Mouse (Mus musculus) stomach, postnatal 0 days (tissue): ENCODE measurements at regions not wholly inside any gene's neighbourhood (a gene's known extent, or its start where the extent isn't known, plus 50 kb on each side); places are given as distances from the start of the nearest gene placed in this dataset.

Experiments used
- CTCF ChIP-seq: IDR thresholded peaks from 2 replicates; pipeline ENCODE4 v1.5.1; 2016; ENCODE audit warnings: antibody characterized with exemption, low read depth, mild to moderate bottlenecking, moderate library complexity
- EP300 ChIP-seq: optimal IDR thresholded peaks from 2 replicates; pipeline ENCODE3; 2016; ENCODE audit warnings: antibody characterized with exemption

- no peak for TF ChIP-seq CTCF
- no peak for TF ChIP-seq EP300
Observed at GRCm38 (mm10) chr11:89896854-89897253, 105.8 kb downstream of the Pctp start.
